Mouse (Mus musculus) liver, postnatal 0 days (tissue): ENCODE measurements at regions not wholly inside any gene's neighbourhood (a gene's known extent, or its start where the extent isn't known, plus 50 kb on each side); places are given as distances from the start of the nearest gene placed in this dataset.

Experiments used
- ATAC-seq: fragments of 200-750 bp; cut with Nextera tagmentation; 2 replicates; pipeline ENCODE4 v1.8.0; 2017; ENCODE audit warnings: mild to moderate bottlenecking, moderate library complexity
- DNase-seq: peaks from one replicate; pipeline ENCODE4 v3.0.0-alpha.2; 2016
- H3K27ac ChIP-seq: fragments of 300-500 bp; sonication (generic); 2 replicates; pipeline ENCODE4 v1.5.1; 2014; ENCODE audit warnings: antibody characterized with exemption, moderate library complexity, mild to moderate bottlenecking, low read depth
- H3K27me3 ChIP-seq: fragments of 300-500 bp; sonication (generic); 2 replicates; pipeline ENCODE4 v1.6.1; 2014; ENCODE audit warnings: low read length, control low read depth, mixed read lengths; ENCODE audit not compliant: insufficient read depth
- H3K36me3 ChIP-seq: fragments of 300-500 bp; sonication (generic); replicated peaks from 2 replicates; pipeline ENCODE4 v1.6.1; 2014; ENCODE audit warnings: mild to moderate bottlenecking, control low read depth, low read length, moderate library complexity, mixed read lengths; ENCODE audit not compliant: insufficient read depth
- H3K4me1 ChIP-seq: fragments of 300-500 bp; sonication (generic); 2 replicates; pipeline ENCODE4 v1.6.1; 2014; ENCODE audit warnings: antibody characterized with exemption, mild to moderate bottlenecking, control low read depth; ENCODE audit not compliant: insufficient read depth
- H3K4me2 ChIP-seq: fragments of 300-500 bp; sonication (generic); 2 replicates; pipeline ENCODE4 v1.6.1; 2014; ENCODE audit warnings: low read depth, mild to moderate bottlenecking, low read length, moderate library complexity, mixed read lengths
- H3K4me3 ChIP-seq: fragments of 300-500 bp; sonication (generic); 2 replicates; pipeline ENCODE4 v1.5.1; 2014; ENCODE audit warnings: low read depth, low read length
- H3K9ac ChIP-seq: fragments of 300-500 bp; sonication (generic); replicated peaks from 2 replicates; pipeline ENCODE4 v1.6.1; 2014; ENCODE audit warnings: mild to moderate bottlenecking, moderate library complexity
- H3K9me3 ChIP-seq: fragments of 300-500 bp; sonication (generic); 2 replicates; pipeline ENCODE4 v1.6.1; 2016; ENCODE audit warnings: mild to moderate bottlenecking, control low read depth, low read length, mixed read lengths
- CTCF ChIP-seq: sonication (generic); IDR thresholded peaks from 2 replicates; pipeline ENCODE4 v1.5.1; 2016; ENCODE audit warnings: antibody characterized with exemption, low read depth
- EP300 ChIP-seq: IDR thresholded peaks from 2 replicates; pipeline ENCODE4 v1.6.1; 2016; ENCODE audit warnings: antibody characterized with exemption, low read depth, mild to moderate bottlenecking
- WGBS: fragments of 180-500 bp; shearing (Covaris S2); extraction: QIAGEN DNeasy Blood & Tissue Kit; methylation state at CpG from one replicate; pipeline ENCODE4 v1.1.7; 2014; ENCODE audit not compliant: insufficient replicate concordance; 5-methylcytosine and 5-hydroxymethylcytosine counted together

DNA sequence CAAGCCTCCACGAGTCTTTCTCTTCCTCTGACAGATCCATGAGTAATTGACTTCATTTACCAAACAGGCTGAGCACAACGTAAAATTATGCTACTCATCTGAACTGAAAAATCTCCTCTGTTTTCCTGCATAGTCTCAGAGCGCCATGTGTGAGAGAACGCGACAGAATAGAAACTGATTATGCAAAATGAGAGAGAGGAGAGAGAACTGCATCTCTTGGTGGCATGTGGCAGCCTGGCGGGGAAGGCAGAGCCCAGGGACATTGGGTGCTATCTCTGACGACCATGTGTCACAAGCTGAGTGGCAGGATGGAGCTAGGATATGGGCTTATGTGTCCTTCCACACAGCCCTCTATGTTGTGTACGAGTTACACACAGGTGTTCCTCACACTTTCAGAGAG lies 131.6 kb upstream of the Atxn1 start:
- Histone ChIP-seq H3K27me3 (no peaks in the 10 kb centered on the region), H3K9ac (no peak overlapping the region), H3K4me2 (no peak overlapping the region), H3K36me3 (no peaks in the 10 kb centered on the region), H3K9me3 (no peaks in the 10 kb centered on the region), H3K4me1 (no peaks in the 10 kb centered on the region), H3K27ac (no peak overlapping the region), H3K4me3 (no peak overlapping the region)
- no peak for ATAC-seq
- WGBS, result 52% methylated on average over 8 of the region's 8 CpGs
- no peak for DNase-seq
- no peak for TF ChIP-seq CTCF
- no peak for TF ChIP-seq EP300

DNA sequence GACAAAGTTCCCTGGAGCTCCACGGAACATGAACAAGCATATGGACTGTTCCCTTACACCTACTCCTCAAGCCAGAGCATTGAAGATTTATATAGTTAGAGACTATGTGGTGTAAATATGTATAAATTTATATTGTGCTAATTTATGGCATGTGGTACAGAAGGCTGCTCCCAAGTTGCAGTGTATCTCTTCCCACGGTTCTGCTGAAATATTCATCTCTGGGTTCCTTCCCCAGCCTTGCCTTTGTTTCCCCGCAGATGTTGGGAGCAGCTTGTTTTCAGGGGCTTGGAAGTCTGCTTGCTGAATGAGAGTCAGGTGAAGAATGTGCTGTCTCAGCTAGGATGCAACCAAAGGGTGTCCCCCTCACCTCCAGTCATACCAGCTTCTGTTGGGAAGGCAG lies 128.0 kb upstream of the Atxn1 start:
- no peaks in the 10 kb centered on the region for H3K36me3 ChIP-seq
- H3K27me3 ChIP-seq, result no peaks in the 10 kb centered on the region
- H3K4me3 ChIP-seq, result no peak overlapping the region
- WGBS, result 79% methylated on average over 3 of the region's 3 CpGs
- no peak overlapping the region for H3K9ac ChIP-seq
- H3K27ac ChIP-seq, result no peak overlapping the region
- ATAC-seq, result no peak
- H3K4me2 ChIP-seq, result no peak overlapping the region
- H3K4me1 ChIP-seq, result no peaks in the 10 kb centered on the region
- TF ChIP-seq CTCF (no peak), EP300 (no peak)
- no peak for DNase-seq
- H3K9me3 ChIP-seq, result no peaks in the 10 kb centered on the region

DNA sequence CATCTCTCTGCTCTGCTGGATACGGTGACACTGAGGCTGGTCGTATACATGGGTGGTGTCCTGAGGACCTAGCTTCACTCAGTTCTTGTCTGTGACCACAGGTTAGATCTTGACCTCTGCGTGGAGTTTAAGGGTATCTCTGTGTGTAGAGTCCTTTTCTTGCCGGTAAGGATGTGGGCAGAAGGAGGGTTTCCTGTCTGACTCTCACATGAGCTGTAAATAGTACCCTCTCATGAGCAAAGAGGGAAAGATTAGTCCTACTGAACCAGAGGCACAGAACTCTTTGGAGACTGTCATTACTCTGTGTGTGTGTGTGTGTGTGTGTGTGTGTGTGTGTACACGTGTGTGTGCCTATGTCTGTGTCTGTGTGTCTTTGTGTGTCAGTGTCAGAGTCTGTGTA lies 126.3 kb upstream of the Atxn1 start:
- WGBS, result 29% methylated on average over 5 of the region's 5 CpGs

DNA sequence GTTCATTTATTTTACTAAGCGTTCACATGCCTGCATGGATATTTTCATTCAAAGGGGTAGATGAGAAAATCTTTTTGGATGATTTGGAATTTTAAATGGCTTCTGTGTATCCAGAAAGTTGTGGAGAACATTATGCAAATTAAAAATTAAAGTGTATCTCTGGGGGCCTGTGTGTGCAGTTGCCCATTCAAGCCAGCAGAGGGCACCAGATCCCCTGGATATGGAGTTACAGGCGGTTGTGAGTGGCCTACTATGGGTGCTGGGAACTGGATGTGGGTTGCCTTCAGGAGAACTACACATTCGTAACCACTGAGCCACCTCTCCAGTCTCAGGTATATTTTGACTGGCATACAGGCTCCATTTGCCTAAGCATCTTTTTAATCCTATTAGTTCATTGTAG lies 123.4 kb upstream of the Atxn1 start:
- Histone ChIP-seq H3K4me2 (no peak overlapping the region), H3K27me3 (no peaks in the 10 kb centered on the region), H3K9ac (no peak overlapping the region), H3K4me3 (no peak overlapping the region), H3K9me3 (no peaks in the 10 kb centered on the region), H3K27ac (no peak overlapping the region), H3K4me1 (no peaks in the 10 kb centered on the region), H3K36me3 (no peaks in the 10 kb centered on the region)
- DNase-seq (no peak), ATAC-seq (no peak)
- TF ChIP-seq EP300, result no peak
- peak; percentile 42 for TF ChIP-seq CTCF
- WGBS, result 73% methylated on average over 3 of the region's 3 CpGs

More for the DNA sequence above, 126.3 kb upstream of the Atxn1 start:
- Histone ChIP-seq H3K27ac (no peak overlapping the region), H3K4me3 (no peak overlapping the region), H3K9me3 (no peaks in the 10 kb centered on the region), H3K4me2 (no peak overlapping the region), H3K9ac (no peak overlapping the region), H3K27me3 (no peaks in the 10 kb centered on the region), H3K36me3 (no peaks in the 10 kb centered on the region), H3K4me1 (no peaks in the 10 kb centered on the region)
- no peak for TF ChIP-seq EP300
- TF ChIP-seq CTCF, result no peak
- DNase-seq (no peak), ATAC-seq (no peak)

DNA sequence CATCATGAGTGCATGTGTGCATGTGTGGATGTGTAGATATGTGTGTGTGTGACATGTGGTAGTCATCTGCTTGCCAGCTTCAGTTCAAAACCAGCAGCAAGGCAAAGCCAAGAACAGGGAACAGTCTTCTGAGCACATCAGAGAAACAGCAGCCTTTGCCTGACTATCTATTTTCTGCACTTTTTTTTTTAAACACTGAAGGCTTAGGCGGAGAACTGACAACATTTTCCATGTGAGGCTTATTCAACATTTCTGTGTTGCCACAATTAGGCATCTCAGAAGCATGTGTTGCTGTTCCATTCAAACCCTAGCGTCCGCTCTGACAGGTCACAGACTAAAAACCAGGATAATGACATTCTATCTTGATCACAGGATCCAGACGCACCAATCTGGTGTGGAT lies 122.9 kb upstream of the Atxn1 start:
- no peaks in the 10 kb centered on the region for H3K9me3 ChIP-seq
- H3K4me2 ChIP-seq, result no peak overlapping the region
- no peak overlapping the region for H3K27ac ChIP-seq
- H3K36me3 ChIP-seq, result no peaks in the 10 kb centered on the region
- H3K27me3 ChIP-seq, result no peaks in the 10 kb centered on the region
- DNase-seq (no peak), ATAC-seq (no peak)
- no peak overlapping the region for H3K9ac ChIP-seq
- no peak for TF ChIP-seq EP300
- TF ChIP-seq CTCF, result no peak
- H3K4me1 ChIP-seq, result no peaks in the 10 kb centered on the region
- WGBS, result 91% methylated on average over 4 of the region's 4 CpGs
- H3K4me3 ChIP-seq, result no peak overlapping the region

DNA sequence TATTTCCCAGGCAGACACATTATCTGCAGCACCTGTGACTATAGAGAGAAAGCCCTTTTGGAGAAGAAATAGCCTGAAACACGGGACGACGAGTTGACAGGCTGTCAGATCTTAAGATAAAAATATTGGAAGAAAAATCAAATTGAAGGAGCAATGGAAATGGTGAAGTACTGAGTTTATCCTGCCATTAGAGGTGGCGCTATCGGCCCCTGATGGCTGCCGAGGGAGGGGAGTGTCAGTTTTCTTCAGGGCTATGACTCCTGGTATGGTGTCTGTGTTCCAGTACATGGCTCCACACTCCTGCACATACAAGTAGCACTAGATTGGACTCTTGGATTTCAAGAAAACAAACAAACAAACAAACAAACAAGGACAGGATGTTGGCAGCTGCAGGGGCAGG lies 112.1 kb upstream of the Atxn1 start:
- DNase-seq, result no peak
- H3K4me3 ChIP-seq, result no peak overlapping the region
- no peaks in the 10 kb centered on the region for H3K9me3 ChIP-seq
- H3K9ac ChIP-seq, result no peak overlapping the region
- H3K4me1 ChIP-seq, result no peaks in the 10 kb centered on the region
- no peaks in the 10 kb centered on the region for H3K27me3 ChIP-seq
- H3K27ac ChIP-seq, result no peak overlapping the region
- H3K4me2 ChIP-seq, result no peak overlapping the region
- TF ChIP-seq EP300 (no peak), CTCF (no peak)
- no peak for ATAC-seq
- WGBS, result 63% methylated on average over 6 of the region's 6 CpGs
- no peaks in the 10 kb centered on the region for H3K36me3 ChIP-seq

DNA sequence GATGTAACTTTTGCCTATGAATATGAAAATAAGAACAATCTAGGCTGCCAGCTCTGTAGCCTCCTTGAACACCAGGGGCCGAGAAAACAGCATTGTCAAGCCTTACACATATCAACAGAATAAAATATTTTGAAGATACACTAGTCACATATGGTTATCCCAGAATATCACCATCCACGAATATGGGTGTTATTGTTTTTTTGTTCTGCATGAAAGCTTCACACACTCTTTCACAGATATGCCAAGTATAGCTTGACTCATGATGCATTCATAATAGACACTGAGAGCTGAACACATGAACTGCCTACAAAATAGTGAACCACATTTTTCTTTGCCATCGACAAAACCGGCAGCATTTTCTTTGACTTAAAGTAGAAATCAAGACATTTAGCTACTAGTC lies 106.9 kb upstream of the Atxn1 start:
- Histone ChIP-seq H3K27ac (no peak overlapping the region), H3K4me1 (no peaks in the 10 kb centered on the region; the same call in 1 of the 2 replicates), H3K4me3 (no peak overlapping the region), H3K4me2 (no peak overlapping the region), H3K9ac (no peak overlapping the region), H3K27me3 (no peaks in the 10 kb centered on the region), H3K36me3 (no peaks in the 10 kb centered on the region), H3K9me3 (no peaks in the 10 kb centered on the region)
- WGBS, result 76% methylated on average over 4 of the region's 4 CpGs
- no peak for DNase-seq
- no peak for ATAC-seq
- no peak for TF ChIP-seq EP300
- TF ChIP-seq CTCF, result no peak
